Mouse (Mus musculus) cortical plate, adult 2 months (tissue): ENCODE results near the gene Pde8b.

Experiments used
- CTCF ChIP-seq: fragments of 200-500 bp; IDR thresholded peaks from 2 replicates; pipeline ENCODE4 v1.5.1; 2011; ENCODE audit warnings: mild to moderate bottlenecking, control low read depth, low read length; ENCODE audit not compliant: insufficient read depth; ENCODE audit errors: extremely low read depth
- POLR2A ChIP-seq: fragments of 200-500 bp; IDR thresholded peaks from 2 replicates; pipeline ENCODE4 v1.6.1; 2011; ENCODE audit warnings: mild to moderate bottlenecking, low read length, control low read depth; ENCODE audit not compliant: insufficient read depth; ENCODE audit errors: extremely low read depth

DNA sequence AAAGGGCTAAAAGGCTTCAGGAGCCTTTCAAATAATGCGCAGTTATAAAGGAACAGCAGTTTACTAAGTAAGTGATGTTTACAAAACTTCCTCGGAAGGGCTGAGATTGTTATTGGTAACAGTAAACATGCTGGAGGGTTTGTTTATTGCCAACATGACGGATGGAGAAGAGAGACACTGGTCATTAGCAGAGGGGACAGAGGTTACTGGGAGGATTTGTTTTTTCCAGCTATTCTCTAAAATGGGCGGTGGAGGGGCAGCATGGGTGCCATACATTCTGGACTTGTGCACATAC is 63.4 kb downstream of the Pde8b start:
- TF ChIP-seq CTCF, result no peak
- TF ChIP-seq POLR2A, result no peak
